Comparison of ENCODE assay signal across 8 mouse cellular contexts in genomic region chr5:64422787-64423587, GRCm38 (mm10).
DNase-seq lines count a peak whose midpoint lies in the region; ATAC-seq and TF ChIP-seq lines count a peak whose summit lies in the region.

No protein-coding gene starts in this region.

- 44% methylated on average over 13 of the region's 13 CpGs for WGBS in forebrain, embryonic 10.5 days
- 28% methylated on average over 13 of the region's 13 CpGs for WGBS in hindbrain, embryonic 13.5 days
- WGBS in heart, embryonic 11.5 days (ENCODE audit: insufficient replicate concordance) = 50% methylated on average over 13 of the region's 13 CpGs

- no peaks in the 10 kb centered on the region for H3K36me3 ChIP-seq in forebrain, embryonic 10.5 days (replicated peaks)
- no peaks in the 10 kb centered on the region; the same call in 1 of the 2 replicates for H3K36me3 ChIP-seq in hindbrain, embryonic 13.5 days
- no peaks in the 10 kb centered on the region for H3K36me3 ChIP-seq in heart, embryonic 11.5 days (ENCODE audit: control insufficient read depth, insufficient read depth, low read length)

- DNase-seq in forebrain, embryonic 10.5 days (ENCODE audit: extremely low spot score, low spot score) = peak; percentile 38
- DNase-seq in kidney, postnatal 14 days = peak; percentile 54
- DNase-seq in retina, embryonic 14.5 days (ENCODE audit: low spot score) = peak; percentile 11
- no peak for DNase-seq in layer of hippocampus, adult 2 months (ENCODE audit: low spot score in 2 of 2)
- DNase-seq in right cerebral cortex, postnatal 25 days = no peak

- no peak for TF ChIP-seq CTCF in layer of hippocampus, adult 2 months (conservative IDR thresholded peaks at IDR 0.05)

- H3K4me1 ChIP-seq in forebrain, embryonic 10.5 days = peaks cover 27% of the 10 kb centered on the region
- H3K4me1 ChIP-seq in hindbrain, embryonic 13.5 days (replicated peaks) = peaks cover 9% of the 10 kb centered on the region; the same call in 1 of the 2 replicates
- H3K4me1 ChIP-seq in heart, embryonic 11.5 days (ENCODE audit: control insufficient read depth, insufficient read depth, low read length) = no peaks in the 10 kb centered on the region

- H3K9me3 ChIP-seq in forebrain, embryonic 10.5 days = peaks cover 15% of the 10 kb centered on the region; the same call in 1 of the 2 replicates
- H3K9me3 ChIP-seq in hindbrain, embryonic 13.5 days = peaks cover 13% of the 10 kb centered on the region
- no peaks in the 10 kb centered on the region for H3K9me3 ChIP-seq in heart, embryonic 11.5 days (replicated peaks; ENCODE audit: control insufficient read depth, low read length)

- H3K27ac ChIP-seq in forebrain, embryonic 10.5 days = peak overlapping the region; percentile 79
- H3K27ac ChIP-seq in hindbrain, embryonic 13.5 days = peak overlapping the region; percentile 20; the same call in 1 of the 2 replicates
- no peak overlapping the region for H3K27ac ChIP-seq in layer of hippocampus, adult 2 months
- no peak overlapping the region for H3K27ac ChIP-seq in heart, embryonic 11.5 days (ENCODE audit: low read depth, low read length)

- peak; percentile 54; the same call in 1 of the 2 replicates for ATAC-seq in hindbrain, embryonic 13.5 days (ENCODE audit: low FRiP score)
- no peak for ATAC-seq in CD4-positive, CD25-positive, alpha-beta regulatory T cell, adult 4 months
- ATAC-seq in heart, embryonic 11.5 days (replicated peaks; ENCODE audit: insufficient number of reproducible peaks, low FRiP score, low TSS enrichment) = no peak

- no peak overlapping the region for H3K4me2 ChIP-seq in hindbrain, embryonic 13.5 days
- H3K4me2 ChIP-seq in heart, embryonic 11.5 days = no peak overlapping the region

- no peak overlapping the region for H3K4me3 ChIP-seq in forebrain, embryonic 10.5 days
- H3K4me3 ChIP-seq in hindbrain, embryonic 13.5 days = no peak overlapping the region
- no peak overlapping the region for H3K4me3 ChIP-seq in layer of hippocampus, adult 2 months
- H3K4me3 ChIP-seq in heart, embryonic 11.5 days (ENCODE audit: low read depth, low read length) = no peak overlapping the region

- H3K27me3 ChIP-seq in forebrain, embryonic 10.5 days (ENCODE audit: poor library complexity, severe bottlenecking) = 0 out of 2 replicates have a peak, but pooled peaks cover 12% of the 10 kb centered on the region
- H3K27me3 ChIP-seq in hindbrain, embryonic 13.5 days = peaks cover 12% of the 10 kb centered on the region
- no peaks in the 10 kb centered on the region for H3K27me3 ChIP-seq in heart, embryonic 11.5 days (ENCODE audit: control insufficient read depth, insufficient read depth, low read length)

- H3K9ac ChIP-seq in hindbrain, embryonic 13.5 days = no peak overlapping the region
- no peak overlapping the region for H3K9ac ChIP-seq in heart, embryonic 11.5 days (ENCODE audit: low read depth, low read length)

Comparison
In these comparisons a context has a peak if more than half of its experiments do, and no peak if none do; other contexts are left out.
1. DNase-seq: peak in forebrain, embryonic 10.5 days (single experiment), kidney, postnatal 14 days (single experiment) and retina, embryonic 14.5 days (single experiment); none in layer of hippocampus, adult 2 months (0 of 2) and right cerebral cortex, postnatal 25 days (single experiment).
2. H3K27ac ChIP-seq: peak in forebrain, embryonic 10.5 days (single experiment) and hindbrain, embryonic 13.5 days (single experiment); none in layer of hippocampus, adult 2 months (single experiment) and heart, embryonic 11.5 days (single experiment).